Mouse (Mus musculus) bone marrow macrophage, adult 2 months (primary cell): ENCODE results near the gene Slc25a19.

Experiments used
- CTCF ChIP-seq: IDR thresholded peaks from 2 replicates; pipeline ENCODE4 v1.5.1; 2012; ENCODE audit warnings: low read depth, mild to moderate bottlenecking, low read length, moderate library complexity
- POLR2A ChIP-seq: IDR thresholded peaks from 2 replicates; pipeline ENCODE4 v1.6.1; 2012; ENCODE audit warnings: mild to moderate bottlenecking, low read depth, low read length, borderline replicate concordance

GRCm38 (mm10) chr11:115616371-115616770 lies 11.7 kb downstream of the Slc25a19 start:
- TF ChIP-seq CTCF (no peak), POLR2A (no peak)
